29 mouse cellular contexts compared by ENCODE assay signal in the genomic region with DNA sequence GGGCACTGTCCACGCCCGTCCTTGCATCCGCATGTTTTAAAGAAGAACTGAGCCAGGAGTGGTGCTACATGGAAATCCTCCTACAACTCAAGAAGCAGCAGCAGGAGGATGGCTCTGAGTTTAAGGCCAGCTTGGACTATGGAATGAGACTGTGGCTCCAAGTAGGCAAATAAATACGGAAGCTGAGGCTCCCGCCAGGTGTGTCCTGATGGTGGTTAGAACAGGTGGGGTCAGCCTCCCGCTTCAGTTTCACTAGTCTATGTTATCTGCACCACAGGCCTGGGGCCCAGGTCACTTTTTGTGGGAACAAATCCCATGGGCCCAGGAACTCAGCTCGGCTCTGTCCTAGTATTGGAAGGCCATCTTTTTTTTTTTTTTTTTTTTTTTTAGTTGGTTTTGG. TPM values are rescaled to one million over a fixed set of nuclear protein-coding genes. Genes with fewer than 3 reads are reported as not detected.
"Had no signal": no experiment of that assay in that cellular context is flagged by ENCODE, and none has a peak within 500 bp of the region (broad histone marks: within the 10 kb centered on the region; RNA-seq: fewer than 3 reads in every experiment).

No protein-coding gene starts in this region.

- H3K27me3 ChIP-seq: heart, embryonic 15.5 days; hindbrain, embryonic 12.5 days; limb, embryonic 13.5 days; limb, embryonic 15.5 days had no signal

- H3K27ac ChIP-seq: heart, adult 2 months; heart, embryonic 13.5 days; heart, embryonic 15.5 days; hindbrain, embryonic 12.5 days; hindbrain, embryonic 14.5 days; hindbrain, postnatal 0 days; limb, embryonic 13.5 days; limb, embryonic 15.5 days; liver, embryonic 12.5 days had no signal

- H3K4me3 ChIP-seq: heart, adult 2 months; heart, embryonic 13.5 days; heart, embryonic 15.5 days; hindbrain, embryonic 12.5 days; limb, embryonic 13.5 days; limb, embryonic 15.5 days; liver, embryonic 12.5 days had no signal

- H3K9ac ChIP-seq: forebrain, postnatal 0 days; heart, embryonic 13.5 days; heart, embryonic 15.5 days; hindbrain, embryonic 12.5 days; hindbrain, embryonic 14.5 days; limb, embryonic 13.5 days; limb, embryonic 15.5 days; liver, embryonic 12.5 days had no signal

- H3K9me3 ChIP-seq: heart, embryonic 13.5 days; heart, embryonic 15.5 days; hindbrain, embryonic 12.5 days; limb, embryonic 13.5 days; limb, embryonic 15.5 days; liver, embryonic 12.5 days had no signal

- ATAC-seq: forebrain, postnatal 0 days; hindbrain, postnatal 0 days; liver, embryonic 12.5 days had no signal

- H3K4me1 ChIP-seq: limb, embryonic 13.5 days; liver, embryonic 12.5 days had no signal

- DNase-seq: forebrain, postnatal 0 days; gastrocnemius, postnatal 36 days; heart, adult 11 months; heart, adult 2 months; heart, postnatal 14 days; heart, postnatal 36 days; kidney, adult 18-20 months; kidney, adult 8-10 months; kidney, postnatal 10 days; kidney, postnatal 25 days; layer of hippocampus, adult 9-11 months; layer of hippocampus, postnatal 36 days; left cerebral cortex, postnatal 4 days had no signal

- H3K36me3 ChIP-seq: heart, embryonic 13.5 days; heart, embryonic 15.5 days; hindbrain, embryonic 12.5 days; limb, embryonic 13.5 days; limb, embryonic 15.5 days; liver, embryonic 12.5 days had no signal

- H3K4me2 ChIP-seq: heart, embryonic 11.5 days; heart, embryonic 13.5 days; heart, embryonic 15.5 days; hindbrain, embryonic 12.5 days; hindbrain, embryonic 14.5 days; limb, embryonic 13.5 days; limb, embryonic 15.5 days; liver, embryonic 12.5 days had no signal

RNA-seq across cellular contexts. Expression of gene Grifin, which starts 11.2 kb away (rescaled TPM):
- polyA plus RNA-seq: gonadal fat pad, adult 2 months; heart, adult 2 months; heart, embryonic 13.5 days; heart, embryonic 15.5 days; heart, postnatal 0 days; hindbrain, embryonic 12.5 days; hindbrain, embryonic 14.5 days; intestine, embryonic 14.5 days; kidney, embryonic 14.5 days; large intestine, adult 2 months; limb, embryonic 11.5 days; limb, embryonic 13.5 days; limb, embryonic 15.5 days; liver, adult 2 months had no signal
